8 mouse cellular contexts compared by ENCODE assay signal in the genomic region with DNA sequence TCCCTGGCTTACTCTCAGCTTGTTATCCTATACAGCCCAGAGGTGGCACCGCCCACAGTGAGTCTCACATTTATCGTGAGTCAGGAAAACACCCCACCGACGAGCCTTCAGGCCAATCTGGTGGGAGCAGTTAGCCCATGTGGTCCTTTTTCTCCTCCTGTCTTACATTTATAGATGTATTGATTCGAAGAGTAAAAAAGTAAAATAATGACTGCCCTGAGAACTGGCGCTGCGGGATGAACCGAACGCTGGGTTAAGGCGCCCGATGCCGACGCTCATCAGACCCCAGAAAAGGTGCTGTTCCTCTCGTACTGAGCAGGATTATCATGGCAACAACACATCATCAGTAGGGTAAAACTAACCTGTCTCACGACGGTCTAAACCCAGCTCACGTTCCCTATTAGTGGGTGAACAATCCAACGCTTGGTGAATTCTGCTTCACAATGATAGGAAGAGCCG. TPM values are rescaled to one million over a fixed set of nuclear protein-coding genes. Genes with fewer than 3 reads are reported as not detected.
A peak's percentile ranks its signal among the peaks of the same experiment; 100 is the strongest.
DNase-seq lines count a peak whose midpoint lies in the region; ATAC-seq lines count a peak whose summit lies in the region.

No protein-coding gene starts in this region.

- DNase-seq in MEL-GATA-1-ER (ENCODE audit: extremely low read depth, low read depth): peak; percentile 100
- DNase-seq in cerebellum, adult 8-10 months: peak; percentile 100
- DNase-seq in frontal cortex, postnatal 10 days (ENCODE audit: low spot score in 2 of 2): peak; percentile 94 to 100
- peak; percentile 100 for DNase-seq in layer of hippocampus, postnatal 14 days (ENCODE audit: low spot score in 2 of 2)
- peak; percentile 100 for DNase-seq in lung, postnatal 10 days
- DNase-seq in retina, embryonic 14.5 days (ENCODE audit: low spot score): peak; percentile 100
- DNase-seq in urinary bladder, adult 18-20 months (ENCODE audit: low spot score in 2 of 2): peak; percentile 100

- H3K4me3 ChIP-seq in hindbrain, embryonic 12.5 days: no peak overlapping the region

- WGBS in hindbrain, embryonic 12.5 days: 54% methylated on average over 19 of the region's 19 CpGs

- no peaks in the 10 kb centered on the region for H3K9me3 ChIP-seq in hindbrain, embryonic 12.5 days (replicated peaks)

- H3K36me3 ChIP-seq in hindbrain, embryonic 12.5 days: no peaks in the 10 kb centered on the region

- H3K9ac ChIP-seq in hindbrain, embryonic 12.5 days: no peak overlapping the region

- ATAC-seq in hindbrain, embryonic 12.5 days (ENCODE audit: low FRiP score): peak; percentile 57

- H3K4me2 ChIP-seq in hindbrain, embryonic 12.5 days (replicated peaks): no peak overlapping the region

- no peaks in the 10 kb centered on the region for H3K27me3 ChIP-seq in hindbrain, embryonic 12.5 days

- no peak overlapping the region for H3K27ac ChIP-seq in hindbrain, embryonic 12.5 days

- peaks cover 9% of the 10 kb centered on the region for H3K4me1 ChIP-seq in hindbrain, embryonic 12.5 days

RNA-seq across cellular contexts. Expression of a gene that starts 2.8 kb away (rescaled TPM):
- 84.0 and 86.8 TPM in 2 replicates for polyA plus RNA-seq in hindbrain, embryonic 12.5 days (2016; fragmentation: Nextera tagmentation; extraction: Ambion mirVana)
- 100 to 1,000 TPM; 113 to 121 TPM for total RNA-seq in layer of hippocampus, postnatal 14 days (2021)

RNA-seq across cellular contexts. Expression of a gene that starts 42.4 kb away (rescaled TPM):
- 2.0 and 2.3 TPM in 2 replicates for polyA plus RNA-seq in hindbrain, embryonic 12.5 days (2016; fragmentation: Nextera tagmentation; extraction: Ambion mirVana)
- 1 to 10 TPM; 3.2 to 3.4 TPM for total RNA-seq in layer of hippocampus, postnatal 14 days (2021)

RNA-seq across cellular contexts. Expression of a gene that starts 43.1 kb away (rescaled TPM):
- 2.3 and 2.4 TPM in 2 replicates for polyA plus RNA-seq in hindbrain, embryonic 12.5 days (2016; fragmentation: Nextera tagmentation; extraction: Ambion mirVana)
- total RNA-seq in layer of hippocampus, postnatal 14 days (2021): 1 to 10 TPM; 3.0 to 3.1 TPM

RNA-seq across cellular contexts. Expression of a gene that starts 59.6 kb away (rescaled TPM):
- 12.6 and 13.2 TPM in 2 replicates for polyA plus RNA-seq in hindbrain, embryonic 12.5 days (2016; fragmentation: Nextera tagmentation; extraction: Ambion mirVana)
- 1 to 10 TPM; 4.8 to 5.3 TPM for total RNA-seq in layer of hippocampus, postnatal 14 days (2021)
